Mouse (Mus musculus) testis, adult 2 months (tissue): ENCODE data around the gene Dusp2. TPM values are rescaled to one million over a fixed set of nuclear protein-coding genes. Genes with fewer than 3 reads are reported as not detected.

Source experiments
- H3K27ac ChIP-seq: fragments of 200-500 bp; 2 replicates; pipeline ENCODE4 v1.5.1; 2012; ENCODE audit warnings: low read depth, low read length; ENCODE audit not compliant: control insufficient read depth, insufficient read depth
- H3K27me3 ChIP-seq: fragments of 200-500 bp; 2 replicates; pipeline ENCODE4 v1.6.1; 2012; ENCODE audit warnings: mild to moderate bottlenecking, low read length, moderate library complexity; ENCODE audit not compliant: control insufficient read depth, insufficient read depth
- H3K36me3 ChIP-seq: fragments of 200-500 bp; 2 replicates; pipeline ENCODE4 v1.6.1; 2012; ENCODE audit warnings: mild to moderate bottlenecking, low read length; ENCODE audit not compliant: control insufficient read depth, insufficient read depth
- H3K4me1 ChIP-seq: fragments of 200-500 bp; 2 replicates; pipeline ENCODE4 v1.6.1; 2012; ENCODE audit warnings: low read length; ENCODE audit not compliant: control insufficient read depth, insufficient read depth
- H3K4me3 ChIP-seq: fragments of 200-500 bp; 2 replicates; pipeline ENCODE4 v1.5.1; 2012; ENCODE audit warnings: low read depth, mild to moderate bottlenecking, low read length, moderate library complexity, mixed read lengths; ENCODE audit not compliant: control insufficient read depth
- CTCF ChIP-seq: fragments of 200-500 bp; IDR thresholded peaks from 2 replicates; pipeline ENCODE4 v1.5.1; 2012; ENCODE audit warnings: low read depth, mild to moderate bottlenecking, inconsistent platforms, low read length, moderate library complexity; ENCODE audit not compliant: control insufficient read depth, insufficient read depth, insufficient replicate concordance
- POLR2A ChIP-seq: fragments of 200-500 bp; IDR thresholded peaks from 2 replicates; pipeline ENCODE4 v1.6.1; 2012; ENCODE audit warnings: low read depth, mild to moderate bottlenecking, inconsistent platforms, low read length, moderate library complexity; ENCODE audit not compliant: control insufficient read depth
- polyA plus RNA-seq: library from polyadenylated mRNA; depleted of rRNA; stranded (reverse); fragments of >200 nt; gene quantifications from 2 replicates; pipeline ENCODE4 v1.2.3, GENCODE M21; 2012

Dusp2 gene
- polyA plus RNA-seq, 1 experiment: 6.7 TPM

- no peak overlapping the region for H3K27ac ChIP-seq
- no peaks in the 10 kb centered on the region for H3K36me3 ChIP-seq
- peaks cover 8% of the 10 kb centered on the region for H3K4me1 ChIP-seq
- H3K4me3 ChIP-seq: no peak overlapping the region
- H3K27me3 ChIP-seq: no peaks in the 10 kb centered on the region
- no peak for TF ChIP-seq POLR2A
- no peak for TF ChIP-seq CTCF
These were observed 31.3 kb downstream of the Dusp2 start for GRCm38 (mm10) chr2:127367126-127367820.

- Histone ChIP-seq H3K27me3 (no peaks in the 10 kb centered on the region), H3K4me3 (no peak overlapping the region), H3K27ac (no peak overlapping the region), H3K4me1 (peaks cover 2% of the 10 kb centered on the region; the same call in 1 of the 2 replicates), H3K36me3 (no peaks in the 10 kb centered on the region)
- TF ChIP-seq POLR2A (no peak), CTCF (no peak)
These were observed 33.9 kb downstream of the Dusp2 start for GRCm38 (mm10) chr2:127369703-127370376.

GRCm38 (mm10) chr2:127370561-127371483, 34.9 kb downstream of the Dusp2 start:
- Histone ChIP-seq H3K4me3 (no peak overlapping the region), H3K4me1 (peaks cover 2% of the 10 kb centered on the region; the same call in 1 of the 2 replicates), H3K27me3 (no peaks in the 10 kb centered on the region), H3K36me3 (no peaks in the 10 kb centered on the region), H3K27ac (no peak overlapping the region)
- TF ChIP-seq CTCF (no peak), POLR2A (no peak)

- H3K27me3 ChIP-seq: no peaks in the 10 kb centered on the region
- no peak overlapping the region for H3K27ac ChIP-seq
- no peak overlapping the region for H3K4me3 ChIP-seq
- peaks cover 2% of the 10 kb centered on the region; the same call in 1 of the 2 replicates for H3K4me1 ChIP-seq
- no peaks in the 10 kb centered on the region for H3K36me3 ChIP-seq
- TF ChIP-seq POLR2A (no peak), CTCF (no peak)
These were observed 35.5 kb downstream of the Dusp2 start for GRCm38 (mm10) chr2:127371484-127371861.

DNA sequence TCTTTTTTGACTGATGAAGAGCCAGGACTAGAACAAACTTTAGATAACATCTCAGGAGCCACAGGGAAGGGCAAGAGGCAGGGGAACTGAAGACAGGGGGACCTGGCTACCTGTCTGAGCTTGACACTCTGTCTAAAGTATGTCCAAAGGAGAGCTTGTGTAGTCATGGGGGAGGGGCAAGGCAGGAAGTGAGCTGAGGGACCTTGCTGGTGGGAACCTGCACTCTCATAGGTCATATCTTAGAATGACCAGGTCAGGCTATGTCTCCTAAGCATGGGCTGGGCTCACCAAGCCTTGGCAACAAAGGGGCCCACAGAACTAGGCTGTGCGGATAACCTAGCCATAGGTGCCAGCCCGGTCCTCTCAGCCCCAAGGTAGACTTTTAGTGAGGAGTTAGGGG, 36.1 kb downstream of the Dusp2 start:
- Histone ChIP-seq H3K36me3 (no peaks in the 10 kb centered on the region), H3K4me3 (no peak overlapping the region), H3K27ac (no peak overlapping the region), H3K4me1 (peaks cover 2% of the 10 kb centered on the region; the same call in 1 of the 2 replicates), H3K27me3 (no peaks in the 10 kb centered on the region)
- TF ChIP-seq POLR2A (no peak), CTCF (no peak)

- TF ChIP-seq CTCF: no peak
- no peak for TF ChIP-seq POLR2A
- peaks cover 2% of the 10 kb centered on the region; the same call in 1 of the 2 replicates for H3K4me1 ChIP-seq
- H3K27ac ChIP-seq: no peak overlapping the region
- no peaks in the 10 kb centered on the region for H3K36me3 ChIP-seq
- H3K27me3 ChIP-seq: no peaks in the 10 kb centered on the region
- H3K4me3 ChIP-seq: no peak overlapping the region
These were observed 38.2 kb downstream of the Dusp2 start for GRCm38 (mm10) chr2:127374131-127374530.
